In the genomic region with DNA sequence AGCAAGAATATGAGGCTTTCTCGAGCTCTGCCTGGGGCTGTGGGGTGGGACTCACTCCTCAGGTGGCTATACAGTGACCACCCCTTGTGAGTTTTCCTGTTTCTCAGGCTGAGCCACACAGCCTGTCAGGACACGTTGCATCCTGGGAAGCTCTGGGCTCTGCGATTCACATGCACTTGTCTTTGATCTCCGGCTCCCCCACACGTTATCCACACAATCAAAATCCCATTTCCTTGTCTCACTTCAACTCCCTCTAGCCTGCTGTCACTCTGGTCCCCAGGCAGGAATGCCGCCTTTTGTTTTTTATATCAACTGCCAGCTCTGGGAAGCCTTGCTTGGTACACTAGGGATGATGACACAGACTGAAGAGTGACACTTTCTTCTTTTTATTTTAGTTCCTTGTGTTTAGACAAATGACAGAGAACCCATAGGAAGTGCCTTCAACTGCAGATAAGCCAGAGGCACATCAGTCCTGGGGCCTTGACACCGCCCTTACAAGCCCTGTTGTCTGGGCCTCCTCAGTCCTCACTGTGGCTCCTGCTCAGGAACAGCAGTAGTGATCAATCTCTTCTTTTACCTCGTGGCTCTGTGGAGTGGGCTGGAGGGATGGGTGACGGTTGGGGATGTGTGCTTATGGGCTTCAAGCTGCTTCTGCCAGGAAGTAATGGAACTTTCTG, we compare ENCODE assay signal across 11 mouse cellular contexts.
DNase-seq lines count a peak whose midpoint lies in the region; ATAC-seq and TF ChIP-seq lines count a peak whose summit lies in the region.
"Had no signal": no experiment of that assay in that cellular context is flagged by ENCODE, and none has a peak within 500 bp of the region (broad histone marks: within the 10 kb centered on the region; RNA-seq: fewer than 3 reads in every experiment).

No protein-coding gene starts in this region.

- no peak for ATAC-seq in heart, embryonic 16.5 days (replicated peaks; ENCODE audit: extremely low read depth, insufficient read depth, low FRiP score)
- peak; percentile 60; the same call in 1 of the 2 replicates for ATAC-seq in lung, embryonic 14.5 days (ENCODE audit: insufficient read depth)
- ATAC-seq in liver, embryonic 14.5 days (ENCODE audit: insufficient read depth): peak; percentile 13; the same call in 1 of the 2 replicates
- no peak for ATAC-seq in stomach, embryonic 15.5 days (ENCODE audit: insufficient read depth, low FRiP score, low read depth)
- ATAC-seq: forebrain, embryonic 16.5 days had no signal

- no peak for TF ChIP-seq EP300 in liver, embryonic 14.5 days (IDR thresholded peaks at IDR 0.05; ENCODE audit: low read depth)

- H3K36me3 ChIP-seq in heart, embryonic 16.5 days (ENCODE audit: control insufficient read depth, insufficient read depth): no peaks in the 10 kb centered on the region
- no peaks in the 10 kb centered on the region for H3K36me3 ChIP-seq in lung, embryonic 14.5 days (ENCODE audit: insufficient read depth)
- no peaks in the 10 kb centered on the region for H3K36me3 ChIP-seq in liver, embryonic 14.5 days (replicated peaks; ENCODE audit: control insufficient read depth, insufficient read depth, low read depth)
- no peaks in the 10 kb centered on the region for H3K36me3 ChIP-seq in stomach, embryonic 15.5 days

- DNase-seq in heart, adult 9 months (ENCODE audit: low spot score in 2 of 2): no peak
- DNase-seq in lung, embryonic 14.5 days: peak; percentile 53
- no peak for DNase-seq in lung, adult 2 months
- no peak for DNase-seq in liver, embryonic 14.5 days (ENCODE audit: low read depth in 3 of 3, low spot score in 3 of 3)
- no peak for DNase-seq in right cerebral cortex, postnatal 36 days (ENCODE audit: low spot score in 2 of 2)
- no peak for DNase-seq in cerebellum, adult 8-10 months
- DNase-seq: cerebellum, postnatal 10 days; right cerebral cortex, postnatal 14 days had no signal

- TF ChIP-seq CTCF in lung, embryonic 14.5 days (IDR thresholded peaks at IDR 0.05; ENCODE audit: low read depth): no peak
- no peak for TF ChIP-seq CTCF in lung, adult 2 months (IDR thresholded peaks at IDR 0.05; ENCODE audit: insufficient read depth, low read length)
- TF ChIP-seq CTCF in liver, embryonic 14.5 days (IDR thresholded peaks at IDR 0.05; ENCODE audit: low read depth): no peak

- no peak for TF ChIP-seq POLR2A in lung, adult 2 months (IDR thresholded peaks at IDR 0.05; ENCODE audit: borderline replicate concordance, extremely low read depth, low read depth, low read length)

- no peaks in the 10 kb centered on the region for H3K27me3 ChIP-seq in heart, embryonic 16.5 days (ENCODE audit: control insufficient read depth, insufficient read depth, low read length)
- no peaks in the 10 kb centered on the region for H3K27me3 ChIP-seq in lung, embryonic 14.5 days (ENCODE audit: insufficient read depth, low read length)
- H3K27me3 ChIP-seq in liver, embryonic 14.5 days (ENCODE audit: control insufficient read depth, insufficient read depth, low read length): no peaks in the 10 kb centered on the region
- H3K27me3 ChIP-seq in stomach, embryonic 15.5 days (replicated peaks): no peaks in the 10 kb centered on the region

- H3K9me3 ChIP-seq in heart, embryonic 16.5 days (replicated peaks; ENCODE audit: control insufficient read depth, low read length): no peaks in the 10 kb centered on the region
- no peaks in the 10 kb centered on the region for H3K9me3 ChIP-seq in lung, embryonic 14.5 days (ENCODE audit: low read depth, low read length)
- H3K9me3 ChIP-seq in liver, embryonic 14.5 days (ENCODE audit: control insufficient read depth, low read length): no peaks in the 10 kb centered on the region
- H3K9me3 ChIP-seq in stomach, embryonic 15.5 days: no peaks in the 10 kb centered on the region

- no peak overlapping the region for H3K9ac ChIP-seq in heart, embryonic 16.5 days (ENCODE audit: low read length)
- no peak overlapping the region for H3K9ac ChIP-seq in lung, embryonic 14.5 days
- no peak overlapping the region for H3K9ac ChIP-seq in liver, embryonic 14.5 days (replicated peaks)
- no peak overlapping the region for H3K9ac ChIP-seq in stomach, embryonic 15.5 days

- no peak overlapping the region for H3K4me3 ChIP-seq in heart, embryonic 16.5 days (ENCODE audit: low read length)
- no peak overlapping the region for H3K4me3 ChIP-seq in lung, embryonic 14.5 days (ENCODE audit: low read depth, low read length)
- H3K4me3 ChIP-seq in lung, adult 2 months (replicated peaks; ENCODE audit: extremely low read depth, low read depth, low read length): no peak overlapping the region
- no peak overlapping the region for H3K4me3 ChIP-seq in liver, embryonic 14.5 days (ENCODE audit: insufficient read depth in 1 of 2, low read depth in 2 of 2, low read length in 2 of 2)
- H3K4me3 ChIP-seq in stomach, embryonic 15.5 days (replicated peaks): no peak overlapping the region

- H3K4me1 ChIP-seq in heart, embryonic 16.5 days (ENCODE audit: control insufficient read depth, insufficient read depth, low read length): peaks cover 49% of the 10 kb centered on the region
- H3K4me1 ChIP-seq in lung, embryonic 14.5 days (ENCODE audit: insufficient read depth): 0 out of 2 replicates have a peak, but pooled peaks cover 2% of the 10 kb centered on the region
- H3K4me1 ChIP-seq in lung, adult 2 months (ENCODE audit: control insufficient read depth, insufficient read depth, low read length): peaks cover 11% of the 10 kb centered on the region
- peaks cover 0 to 19% of the 10 kb centered on the region in 2 experiments; a peak in 2 of 4 replicates for H3K4me1 ChIP-seq in liver, embryonic 14.5 days (replicated peaks; ENCODE audit: control insufficient read depth in 2 of 2, insufficient read depth in 2 of 2, low read length in 1 of 2)
- peaks cover 5% of the 10 kb centered on the region; the same call in 1 of the 2 replicates for H3K4me1 ChIP-seq in stomach, embryonic 15.5 days

- peak overlapping the region; percentile 44; the same call in 1 of the 2 replicates for H3K27ac ChIP-seq in heart, embryonic 16.5 days (ENCODE audit: low read length)
- peak overlapping the region; percentile 54 for H3K27ac ChIP-seq in lung, embryonic 14.5 days (ENCODE audit: low read depth)
- no peak overlapping the region for H3K27ac ChIP-seq in liver, embryonic 14.5 days
- 0 out of 2 replicates have a peak overlapping the region, but pooled peaks have one; percentile 5 for H3K27ac ChIP-seq in stomach, embryonic 15.5 days

- 21% methylated on average over 9 of the region's 9 CpGs for WGBS in heart, embryonic 16.5 days
- 13% methylated on average over 9 of the region's 9 CpGs for WGBS in lung, embryonic 14.5 days
- WGBS in lung, adult 2 months: 32% methylated on average over 9 of the region's 9 CpGs
- WGBS in liver, embryonic 14.5 days (ENCODE audit: insufficient replicate concordance): 12% methylated on average over 9 of the region's 9 CpGs
- WGBS in stomach, embryonic 15.5 days: 28% methylated on average over 9 of the region's 9 CpGs

- no peak overlapping the region for H3K4me2 ChIP-seq in heart, embryonic 16.5 days (ENCODE audit: low read depth, low read length)
- H3K4me2 ChIP-seq in lung, embryonic 14.5 days: no peak overlapping the region
- no peak overlapping the region for H3K4me2 ChIP-seq in liver, embryonic 14.5 days (ENCODE audit: low read depth)
- H3K4me2 ChIP-seq in stomach, embryonic 15.5 days: no peak overlapping the region

Comparison
In these comparisons a context has a peak if more than half of its experiments do, and no peak if none do; other contexts are left out.
1. ATAC-seq: peak in lung, embryonic 14.5 days (single experiment) and liver, embryonic 14.5 days (single experiment); none in heart, embryonic 16.5 days (single experiment) and stomach, embryonic 15.5 days (single experiment).